Mouse (Mus musculus) brown adipose tissue, adult 24 weeks (tissue): ENCODE results near the gene Aak1. TPM values are rescaled to one million over a fixed set of nuclear protein-coding genes. Genes with fewer than 3 reads are reported as not detected.

Experiments used
- H3K27ac ChIP-seq: fragments of 200-500 bp; replicated peaks from 2 replicates; pipeline ENCODE4 v1.5.1; 2012; ENCODE audit warnings: low read depth, mild to moderate bottlenecking, low read length
- H3K4me1 ChIP-seq: fragments of 200-500 bp; 2 replicates; pipeline ENCODE4 v1.6.1; 2012; ENCODE audit warnings: low read length, mixed read lengths; ENCODE audit not compliant: control insufficient read depth, insufficient read depth, insufficient read length
- H3K4me3 ChIP-seq: fragments of 200-500 bp; 2 replicates; pipeline ENCODE4 v1.5.1; 2012; ENCODE audit warnings: low read depth, mild to moderate bottlenecking, low read length, moderate library complexity; ENCODE audit not compliant: insufficient read depth
- polyA plus RNA-seq: library from polyadenylated mRNA; stranded (reverse); fragments of >200 nt; gene quantifications from 2 replicates; pipeline ENCODE4 v1.2.4, GENCODE M21; 2012; ENCODE audit not compliant: missing spikeins, insufficient read depth, insufficient read length

Aak1 gene
- polyA plus RNA-seq, 1 experiment, result 13.2 TPM

DNA sequence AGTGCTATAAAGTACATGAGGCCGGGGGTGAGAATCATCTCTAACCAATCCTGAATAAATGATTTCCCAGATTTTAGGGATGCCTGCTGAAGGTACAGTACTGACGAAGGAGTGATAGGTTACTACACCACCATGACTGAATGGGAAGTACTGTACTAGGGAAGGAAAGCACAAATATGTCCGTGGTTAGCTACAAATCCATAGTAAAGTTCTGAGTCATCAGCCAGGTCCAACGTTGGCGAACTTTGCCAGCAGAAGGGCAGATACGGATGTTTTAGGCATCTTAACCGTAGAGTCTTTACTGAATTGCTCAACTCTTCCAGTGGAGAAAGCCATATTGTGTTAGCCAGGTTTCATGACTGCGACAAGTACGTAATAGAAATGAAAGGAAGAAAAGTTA, 91.6 kb downstream of the Aak1 start:
- Histone ChIP-seq H3K4me1 (no peaks in the 10 kb centered on the region), H3K27ac (no peak overlapping the region), H3K4me3 (no peak overlapping the region)

DNA sequence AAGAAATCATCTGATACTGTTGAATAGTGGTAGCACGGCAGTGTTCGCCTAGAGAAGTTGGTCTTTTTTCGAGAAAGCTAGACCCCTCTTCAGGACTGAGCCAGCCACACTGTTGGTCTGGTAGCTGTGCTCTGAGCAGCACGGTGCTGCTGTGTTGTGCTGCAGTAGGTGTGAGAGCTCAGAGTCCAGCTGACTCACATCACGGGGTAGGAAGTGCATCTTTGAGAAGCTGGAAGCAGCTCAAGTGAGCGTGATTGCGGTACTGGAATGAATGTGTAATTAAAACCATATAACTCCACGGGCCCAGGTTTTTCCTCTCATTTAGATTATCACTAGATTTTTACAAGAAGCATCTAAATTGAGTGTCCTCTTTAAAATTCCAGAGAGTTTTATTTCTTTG, 97.8 kb downstream of the Aak1 start:
- Histone ChIP-seq H3K4me1 (no peaks in the 10 kb centered on the region), H3K4me3 (no peak overlapping the region)

DNA sequence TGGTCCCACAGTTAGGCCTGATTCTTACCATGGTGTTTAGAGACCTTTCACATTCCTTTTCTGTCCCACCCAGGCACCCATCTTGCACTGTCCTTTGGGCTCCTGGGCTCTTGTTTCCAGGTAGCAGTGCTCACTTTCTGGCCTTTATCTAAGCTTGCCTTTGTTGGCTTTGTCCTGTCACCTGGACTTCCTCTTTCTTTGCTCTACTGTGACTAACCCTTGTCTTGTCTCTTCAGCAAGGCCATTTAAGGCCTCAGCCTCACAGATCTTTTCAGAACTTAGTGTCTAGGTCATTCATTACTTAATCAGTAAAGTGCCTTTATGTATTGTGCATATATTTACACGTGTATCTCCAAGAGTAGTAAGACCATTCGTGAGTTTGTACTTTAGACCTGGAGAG, 99.4 kb downstream of the Aak1 start:
- Histone ChIP-seq H3K27ac (no peak overlapping the region), H3K4me3 (no peak overlapping the region), H3K4me1 (no peaks in the 10 kb centered on the region)

More for the DNA sequence above, 97.8 kb downstream of the Aak1 start:
- no peak overlapping the region for H3K27ac ChIP-seq

DNA sequence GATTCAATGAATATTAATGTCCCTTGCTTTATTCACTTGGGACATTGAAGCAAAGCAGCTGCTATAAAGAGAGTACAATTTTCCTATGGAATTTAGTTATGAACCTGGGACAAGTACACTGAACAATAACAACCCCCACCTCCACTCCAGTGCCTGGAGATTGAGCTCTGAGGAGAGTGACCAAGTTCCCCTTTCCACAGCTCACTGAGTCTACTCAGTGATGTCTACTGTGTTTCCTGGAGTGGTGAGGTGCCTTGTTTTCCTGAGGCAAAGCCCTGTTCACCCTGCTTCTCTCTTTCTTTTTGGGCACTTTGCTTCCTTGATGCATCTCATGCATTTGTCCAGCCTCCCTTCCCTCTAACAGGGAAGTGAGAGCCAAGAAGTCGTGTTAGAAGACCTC, 100.8 kb downstream of the Aak1 start:
- Histone ChIP-seq H3K27ac (no peak overlapping the region), H3K4me3 (no peak overlapping the region), H3K4me1 (no peaks in the 10 kb centered on the region)

DNA sequence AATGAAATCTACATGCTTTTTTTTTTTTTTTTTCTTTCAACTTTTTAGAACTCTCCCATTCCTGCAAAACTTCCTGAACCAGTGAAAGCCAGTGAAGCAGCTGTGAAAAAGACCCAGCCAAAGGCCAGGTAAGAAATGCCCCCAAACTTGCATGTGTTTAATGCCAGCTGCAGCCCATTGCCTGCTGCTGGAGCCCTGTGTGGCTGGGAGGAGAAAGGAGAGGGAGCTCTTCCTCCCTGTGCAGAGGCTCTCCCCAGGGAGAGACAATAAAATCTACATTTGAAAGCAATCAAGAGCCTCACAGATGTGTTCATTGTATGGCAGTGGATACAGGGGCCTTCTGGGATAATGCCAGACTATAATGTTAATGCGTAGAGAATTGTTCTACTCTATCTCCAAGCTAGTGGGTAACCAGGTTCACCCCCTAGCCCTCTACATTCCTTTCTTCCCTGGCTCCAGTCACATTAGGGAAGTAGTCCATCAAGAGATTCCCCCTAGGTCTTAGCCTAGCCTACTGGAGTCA, 101.5 kb downstream of the Aak1 start:
- Histone ChIP-seq H3K4me3 (no peak overlapping the region), H3K27ac (no peak overlapping the region), H3K4me1 (no peaks in the 10 kb centered on the region)

DNA sequence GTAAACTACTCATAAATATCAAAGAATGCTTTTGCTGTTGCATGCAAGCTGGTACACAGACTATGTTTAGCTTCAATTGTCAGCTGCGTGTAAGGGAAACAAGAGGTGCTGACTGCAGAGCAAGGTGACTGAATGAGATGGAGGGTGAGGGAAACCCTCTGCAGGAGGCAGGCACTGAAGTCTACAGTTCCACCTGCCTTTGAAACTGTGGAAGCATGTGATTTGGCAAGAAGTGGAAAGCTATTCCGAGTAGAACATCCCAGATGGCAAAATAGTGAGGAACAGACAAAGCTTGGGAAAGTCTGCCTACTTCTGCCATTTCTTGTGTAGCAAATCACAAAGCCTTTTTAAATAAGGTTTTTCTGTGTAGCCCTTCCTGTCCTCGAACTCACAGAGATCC, 106.4 kb downstream of the Aak1 start:
- no peaks in the 10 kb centered on the region for H3K4me1 ChIP-seq
- no peak overlapping the region for H3K27ac ChIP-seq
- H3K4me3 ChIP-seq, result no peak overlapping the region

DNA sequence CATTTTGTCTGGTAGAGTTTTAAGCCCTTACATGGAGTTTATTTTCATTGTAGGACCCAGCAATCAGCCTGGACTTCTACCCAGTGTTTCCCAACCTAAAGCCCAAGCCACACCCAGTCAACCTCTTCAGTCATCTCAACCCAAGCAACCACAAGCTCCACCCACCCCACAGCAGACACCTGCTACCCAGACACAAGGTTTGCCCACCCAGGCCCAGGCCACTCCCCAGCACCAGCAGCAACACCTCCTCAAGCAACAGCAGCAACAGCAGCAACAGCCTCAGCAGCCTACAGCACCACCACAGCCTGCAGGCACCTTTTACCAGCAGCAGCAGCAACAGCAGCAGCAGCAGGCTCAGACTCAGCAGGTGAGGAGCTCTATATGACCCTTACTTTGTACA, 106.9 kb downstream of the Aak1 start:
- Histone ChIP-seq H3K27ac (no peak overlapping the region), H3K4me1 (no peaks in the 10 kb centered on the region), H3K4me3 (no peak overlapping the region)

DNA sequence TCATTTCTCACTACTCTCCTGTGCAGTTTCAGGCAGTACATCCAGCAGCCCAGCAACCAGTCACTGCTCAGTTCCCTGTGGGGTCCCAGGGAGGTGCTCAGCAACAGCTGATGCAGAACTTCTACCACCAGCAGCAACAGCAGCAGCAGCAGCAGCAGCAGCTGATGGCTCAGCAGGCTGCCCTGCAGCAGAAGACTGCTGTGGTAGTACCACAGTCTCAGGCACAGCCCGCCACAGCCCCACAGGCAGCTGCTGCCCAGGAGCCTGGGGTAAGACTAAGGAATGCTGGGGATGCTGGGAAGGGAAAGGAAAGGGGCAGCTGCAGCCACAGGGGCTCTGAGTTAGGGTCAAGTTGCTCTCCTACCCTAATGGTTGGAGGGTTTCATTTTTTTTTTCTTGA, 109.7 kb downstream of the Aak1 start:
- Histone ChIP-seq H3K4me1 (no peaks in the 10 kb centered on the region), H3K4me3 (no peak overlapping the region), H3K27ac (no peak overlapping the region)

DNA sequence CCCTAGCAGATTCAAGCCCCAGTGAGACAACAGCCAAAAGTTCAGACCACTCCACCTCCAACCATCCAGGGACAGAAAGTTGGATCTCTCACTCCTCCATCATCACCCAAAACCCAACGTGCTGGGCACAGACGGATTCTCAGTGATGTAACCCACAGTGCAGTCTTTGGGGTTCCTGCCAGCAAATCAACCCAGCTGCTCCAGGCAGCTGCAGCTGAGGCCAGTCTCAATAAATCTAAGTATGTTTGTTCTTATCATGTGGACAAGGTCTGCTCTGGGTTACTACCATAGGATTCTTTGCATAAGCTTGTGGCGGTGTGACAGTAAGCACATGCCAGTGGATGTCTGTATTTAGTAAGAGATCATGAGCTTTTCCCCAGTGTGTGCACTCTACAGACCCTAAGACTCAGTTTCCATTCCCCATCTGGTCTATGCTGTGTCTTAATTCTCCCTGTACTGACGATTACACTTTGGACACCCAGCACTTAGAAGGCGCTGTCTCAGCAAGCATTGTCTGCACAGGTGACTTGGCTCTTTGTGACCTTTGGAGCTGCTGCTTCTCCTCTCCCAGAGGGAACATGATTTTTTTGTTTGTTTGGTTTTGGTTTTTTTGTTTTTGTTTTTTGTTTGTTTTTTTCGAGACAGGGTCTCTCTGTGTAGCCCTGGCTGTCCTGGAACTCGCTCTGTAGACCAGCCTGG, 114.8 kb downstream of the Aak1 start:
- H3K4me3 ChIP-seq, result no peak overlapping the region
- no peak overlapping the region for H3K27ac ChIP-seq
- H3K4me1 ChIP-seq, result no peaks in the 10 kb centered on the region

DNA sequence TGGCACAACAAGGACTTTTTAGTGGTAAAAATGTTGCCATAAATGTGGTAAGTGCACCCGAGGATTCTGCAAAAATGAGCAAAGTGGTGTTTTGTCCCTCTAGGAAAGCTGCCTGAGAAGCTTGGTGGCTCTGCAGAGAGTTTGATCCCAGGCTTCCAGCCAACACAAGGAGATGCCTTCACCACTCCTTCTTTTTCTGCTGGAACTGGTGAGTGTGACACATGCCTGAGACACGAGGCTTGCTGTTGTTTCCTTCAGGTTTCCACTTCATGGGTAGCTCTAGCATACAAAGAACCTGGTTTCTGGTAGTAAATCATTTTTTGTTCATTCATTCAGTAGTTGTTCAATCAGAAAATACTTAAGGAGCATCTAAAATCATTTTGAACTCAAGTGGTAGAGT, 117.8 kb downstream of the Aak1 start:
- no peak overlapping the region for H3K27ac ChIP-seq
- no peak overlapping the region for H3K4me3 ChIP-seq
- no peaks in the 10 kb centered on the region for H3K4me1 ChIP-seq

DNA sequence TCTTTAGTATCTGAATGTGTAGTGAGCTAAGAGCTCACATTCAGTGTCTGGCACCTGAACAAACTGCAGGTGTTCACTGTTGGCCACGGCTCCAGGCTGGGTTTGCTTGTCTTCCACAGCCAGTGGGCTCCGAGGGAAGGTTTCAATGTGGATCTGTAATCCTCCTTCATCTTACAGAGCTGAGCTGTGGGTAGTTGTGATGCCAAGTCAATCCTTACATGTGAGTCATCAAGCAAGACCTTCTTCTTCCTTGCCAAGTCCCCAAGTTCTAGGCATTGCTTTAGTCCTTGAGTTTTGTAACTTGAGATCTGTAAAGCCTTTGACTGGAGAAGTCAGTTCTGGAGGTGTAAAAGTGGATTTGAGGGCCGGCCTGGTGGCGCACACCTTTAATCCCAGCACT, 124.6 kb downstream of the Aak1 start:
- no peak overlapping the region for H3K4me3 ChIP-seq
- no peaks in the 10 kb centered on the region for H3K4me1 ChIP-seq
- no peak overlapping the region for H3K27ac ChIP-seq

DNA sequence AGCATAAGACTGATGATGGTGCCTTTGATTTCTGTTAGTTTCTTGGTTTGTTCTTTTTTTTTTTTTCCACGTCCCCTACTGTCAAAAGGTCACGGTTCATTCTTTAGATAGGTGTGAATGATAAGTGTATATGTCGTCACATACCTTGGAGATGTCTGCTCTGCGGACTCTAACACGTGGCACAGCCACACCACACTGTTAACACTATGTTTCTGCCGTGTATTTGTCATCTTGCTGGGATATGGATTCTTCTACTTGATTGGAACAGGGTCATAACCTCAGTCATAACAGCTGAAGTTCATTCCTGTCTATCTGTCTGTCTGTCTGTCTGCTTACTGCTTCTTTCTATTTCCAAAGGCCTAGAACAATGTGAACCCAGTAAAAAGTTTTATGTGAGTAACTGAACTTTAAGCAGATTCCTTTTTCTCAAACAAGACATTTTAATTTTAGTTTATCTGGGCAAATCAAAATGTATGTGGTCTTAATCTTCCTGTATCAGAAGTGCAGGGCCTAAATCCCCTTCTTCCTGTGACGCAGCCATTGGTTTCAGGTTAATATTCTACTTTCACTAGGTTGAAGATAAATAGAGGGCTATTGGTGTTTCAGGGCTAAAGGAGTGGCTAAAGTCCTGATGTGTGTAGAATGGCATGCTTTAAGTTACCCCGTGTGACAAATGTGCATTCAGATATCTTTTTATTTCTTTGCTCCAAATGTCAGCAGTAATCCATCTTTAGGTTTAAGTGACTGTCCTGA, 129.0 kb downstream of the Aak1 start:
- Histone ChIP-seq H3K4me3 (no peak overlapping the region), H3K4me1 (no peaks in the 10 kb centered on the region), H3K27ac (no peak overlapping the region)

DNA sequence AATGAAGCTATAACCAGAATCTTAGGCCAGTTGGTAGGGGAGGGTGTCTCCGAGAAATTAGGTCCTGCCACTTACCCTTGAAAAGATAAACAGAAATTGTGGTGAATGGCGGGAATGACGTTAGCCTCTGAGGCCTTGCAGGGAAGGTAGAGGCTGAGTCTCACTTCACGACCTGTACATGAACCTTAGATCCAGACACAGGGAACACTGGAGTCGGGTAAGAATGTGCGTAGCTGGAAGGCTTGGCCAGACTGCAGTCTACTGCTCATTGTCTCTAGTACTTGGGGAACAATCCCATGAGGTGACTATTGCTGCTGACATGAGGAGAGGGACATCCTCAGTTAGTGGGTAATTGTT, 129.6 kb downstream of the Aak1 start:
- H3K4me3 ChIP-seq, result no peak overlapping the region
- H3K27ac ChIP-seq, result no peak overlapping the region
- H3K4me1 ChIP-seq, result no peaks in the 10 kb centered on the region

DNA sequence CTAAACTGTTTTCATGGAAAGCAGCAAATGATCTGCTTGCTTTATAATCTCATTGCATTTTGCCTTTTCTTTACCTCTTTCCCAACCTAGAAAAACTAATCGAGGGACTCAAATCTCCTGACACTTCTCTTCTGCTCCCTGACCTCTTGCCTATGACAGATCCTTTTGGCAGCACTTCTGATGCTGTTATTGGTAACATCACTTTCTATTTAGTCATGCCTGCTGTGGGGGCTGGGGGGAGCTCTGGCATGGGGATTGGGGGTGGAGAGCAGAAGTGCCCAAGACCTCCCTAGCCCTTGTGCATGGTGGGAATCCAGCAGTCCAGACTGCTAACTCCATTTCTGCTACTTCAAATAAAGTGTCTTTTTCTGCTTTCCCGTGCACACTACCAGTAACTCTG, 131.9 kb downstream of the Aak1 start:
- Histone ChIP-seq H3K4me1 (no peaks in the 10 kb centered on the region), H3K27ac (no peak overlapping the region), H3K4me3 (no peak overlapping the region)

DNA sequence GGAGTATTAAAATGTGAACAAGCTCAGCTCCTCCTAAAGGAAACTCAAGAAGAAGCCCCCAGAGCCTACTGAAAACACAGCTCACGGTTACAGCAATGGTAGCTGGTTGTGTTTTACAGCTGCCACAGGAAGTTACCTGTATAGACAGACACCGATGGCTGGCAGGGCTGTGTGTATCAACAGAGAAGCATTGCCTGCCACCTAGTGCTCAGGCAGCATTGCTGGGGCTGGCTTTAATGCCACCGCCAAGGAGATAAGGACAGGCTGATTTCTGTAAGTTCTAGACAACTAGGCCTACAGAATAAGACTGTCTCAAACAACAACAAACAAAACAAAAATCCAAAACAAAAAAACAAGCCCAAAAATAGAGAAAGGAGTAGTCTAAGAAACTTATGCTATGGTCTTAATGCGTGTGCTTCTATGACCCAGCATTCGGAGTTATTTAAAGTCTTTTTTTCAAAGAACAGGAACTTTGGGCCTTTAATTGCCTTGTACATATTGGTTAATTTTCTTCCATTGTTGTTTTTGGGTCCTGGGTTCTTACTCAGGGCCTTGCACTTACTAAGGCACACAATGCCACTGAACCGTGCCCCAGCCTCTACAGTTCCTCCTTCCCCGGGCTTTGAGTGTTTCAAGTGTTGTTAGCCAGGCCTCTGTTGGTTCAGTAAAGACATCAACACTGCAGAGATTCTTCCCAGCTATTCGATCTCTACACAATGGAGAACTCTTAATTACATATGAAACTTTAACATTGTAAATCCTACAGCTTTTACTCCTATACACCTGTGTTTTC, 136.2 kb downstream of the Aak1 start:
- Histone ChIP-seq H3K4me3 (no peak overlapping the region), H3K27ac (no peak overlapping the region), H3K4me1 (no peaks in the 10 kb centered on the region)
